Mouse (Mus musculus) left cerebral cortex, adult 2 months (tissue): ENCODE data around the gene Aldh16a1. TPM values are rescaled to one million over a fixed set of nuclear protein-coding genes. Genes with fewer than 3 reads are reported as not detected.

Experiments used
- DNase-seq, 2 experiments: peaks; one replicate each; pipeline ENCODE4 v3.0.0; 2021 to 2022; ENCODE audit warnings: low spot score in 2 of 2, mixed read lengths in 1 of 2; ENCODE audit errors: extremely low spot score in 1 of 2
- H3K27ac ChIP-seq: fragments of 200-600 bp; 2 replicates; pipeline ENCODE4 v1.8.1; 2022
- H3K4me3 ChIP-seq: fragments of 200-600 bp; 2 replicates; pipeline ENCODE4 v1.8.1; 2022
- CTCF ChIP-seq: fragments of 200-600 bp; IDR thresholded peaks from 2 replicates; pipeline ENCODE4 v1.8.1; 2022; ENCODE audit warnings: antibody characterized with exemption, mild to moderate bottlenecking, moderate library complexity
- intact Hi-C: fragments of 180-260 bp; cut with DNase I; formaldehyde crosslinking; loops from one replicate; pipeline ENCODE4 v1.15.1; 2025
- total RNA-seq, 2 experiments: library from RNA; stranded (reverse); gene quantifications; 2 replicates each; pipeline ENCODE4 v1.2.3; 2021

Gene Aldh16a1
- total RNA-seq, 2 experiments from 2014 or later = 15.9 to 23.1 TPM

DNA sequence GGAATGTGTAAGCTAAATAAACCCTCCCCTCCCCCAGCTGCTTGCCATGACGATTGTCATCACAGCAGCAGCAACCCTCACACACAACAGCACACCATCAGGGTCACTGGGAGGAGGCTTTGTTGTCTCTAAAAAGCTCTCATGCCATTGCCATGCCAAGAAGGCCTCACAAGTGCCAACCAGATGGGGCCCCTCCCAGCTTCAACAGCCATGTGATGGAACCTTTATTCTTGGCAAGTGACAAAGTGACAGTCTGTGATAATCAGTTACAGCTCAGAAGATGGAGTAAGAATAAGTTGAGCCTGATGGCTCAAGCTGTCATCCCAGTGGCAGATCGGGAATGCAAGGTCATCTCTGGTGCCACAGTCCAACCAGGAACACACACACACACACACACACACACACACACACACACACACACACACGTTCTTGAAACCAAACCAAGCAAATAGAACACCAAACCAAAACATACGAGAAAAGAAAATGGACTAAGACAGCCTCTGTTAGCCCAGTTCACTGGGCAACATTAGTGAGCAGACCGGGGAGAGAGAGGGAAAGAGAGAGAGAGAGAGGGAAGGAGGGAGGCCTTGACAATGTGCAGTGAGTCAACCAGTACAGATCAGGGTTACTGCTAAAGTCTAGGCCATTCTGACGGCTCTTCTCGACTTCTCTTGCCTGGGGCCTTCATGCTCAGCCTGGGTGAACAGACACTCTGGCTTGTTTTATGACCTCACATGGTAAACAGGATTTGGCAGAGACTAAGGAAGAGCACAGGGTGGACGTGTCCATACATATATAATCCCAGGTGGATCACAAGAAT lies 14.3 kb downstream of the Aldh16a1 start:
- DNase-seq = no peak
- no peak overlapping the region for H3K27ac ChIP-seq
- no peak overlapping the region for H3K4me3 ChIP-seq
- TF ChIP-seq CTCF = no peak
- intact Hi-C loops = no loop called here

DNA sequence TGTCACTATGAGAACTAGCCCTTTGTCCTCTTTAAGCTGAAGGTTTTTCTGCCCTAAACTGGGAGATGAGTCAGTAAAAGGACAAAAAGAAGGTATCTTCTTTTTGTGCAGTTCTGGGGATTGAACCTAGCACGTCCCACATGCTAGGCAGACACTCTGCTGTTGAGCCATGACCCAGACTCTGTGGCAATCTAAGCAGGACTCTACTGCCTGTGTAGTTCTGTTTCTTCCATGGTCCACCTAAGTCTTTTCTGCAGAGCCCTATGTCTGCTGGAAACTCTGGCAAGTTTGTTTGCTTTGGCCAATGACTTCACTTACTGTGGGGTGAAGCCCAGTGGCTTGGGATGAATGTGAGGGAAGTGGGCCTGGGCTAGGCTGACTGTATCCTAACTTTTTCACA lies 16.0 kb downstream of the Aldh16a1 start:
- intact Hi-C loops = no loop called here
- TF ChIP-seq CTCF = no peak
- Histone ChIP-seq H3K4me3 (no peak overlapping the region), H3K27ac (no peak overlapping the region)
- no peak for DNase-seq

DNA sequence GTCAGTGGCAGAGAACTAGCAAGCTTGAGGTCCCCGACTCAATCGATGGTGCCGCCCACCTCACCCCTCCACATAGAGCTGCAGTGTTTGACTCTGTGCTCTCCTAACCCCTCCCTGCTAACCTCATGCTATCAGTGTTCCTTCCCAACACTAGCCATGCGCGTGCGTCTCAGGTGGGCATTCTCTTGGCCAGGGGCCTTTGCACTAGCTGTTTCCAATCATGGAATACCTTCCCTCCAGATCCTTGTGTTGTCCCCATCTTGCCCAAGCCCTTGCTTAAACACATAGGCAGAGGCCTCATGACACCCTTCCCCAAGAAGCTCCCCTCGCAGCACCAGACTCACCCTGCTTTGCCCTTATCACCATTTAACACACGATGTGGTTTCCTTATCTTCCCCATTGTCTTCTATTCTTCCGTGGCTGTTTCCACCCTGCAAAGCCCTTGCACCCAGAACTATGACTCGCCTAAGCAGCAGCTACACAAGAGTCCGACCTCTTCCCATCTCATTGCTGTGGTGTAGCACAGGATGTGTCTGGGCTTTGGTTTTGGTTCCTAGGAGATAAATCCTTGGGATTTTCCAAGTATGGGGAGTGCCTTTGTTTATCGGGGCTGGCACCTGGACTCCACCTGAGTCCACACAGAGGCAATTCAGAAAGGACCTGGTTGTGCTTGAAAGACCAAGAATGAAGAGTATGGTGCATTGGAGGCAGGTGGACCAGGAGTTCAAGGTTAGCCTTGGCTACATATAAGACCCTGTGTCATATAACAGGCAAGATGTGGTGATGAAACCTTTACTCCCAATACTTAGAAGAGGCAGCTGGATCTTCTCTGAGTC lies 17.0 kb downstream of the Aldh16a1 start:
- TF ChIP-seq CTCF = no peak
- DNase-seq = no peak
- intact Hi-C loops = no loop called here
- no peak overlapping the region for H3K4me3 ChIP-seq
- H3K27ac ChIP-seq = no peak overlapping the region

DNA sequence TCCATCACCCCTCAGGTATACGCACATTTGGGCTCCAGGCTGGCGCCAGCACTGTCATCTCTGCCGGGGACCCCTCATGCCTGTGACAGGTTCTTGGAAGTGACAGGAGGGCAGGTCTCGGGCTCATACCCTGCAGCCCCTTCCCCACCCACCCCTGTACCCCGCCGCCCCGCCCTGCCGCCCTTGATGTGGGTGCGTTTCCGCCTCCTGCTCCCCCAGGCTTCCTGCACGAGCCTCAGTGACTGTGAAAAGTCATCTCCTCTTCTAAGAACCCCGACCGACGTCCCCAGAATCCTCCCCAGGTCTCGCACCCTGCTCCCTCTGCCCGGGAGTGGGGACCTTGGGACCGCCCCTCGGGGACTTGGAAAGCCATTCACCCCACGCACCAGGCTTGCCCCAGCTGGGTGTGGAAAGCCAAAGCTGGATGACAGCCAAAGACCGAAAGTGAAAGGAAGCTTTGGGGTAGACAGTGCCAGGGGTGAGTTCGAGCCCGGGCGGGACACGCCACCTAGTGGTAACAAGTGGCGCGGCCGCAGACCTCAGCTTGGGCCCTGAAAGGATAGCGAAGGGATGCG lies 18.3 kb downstream of the Aldh16a1 start, which contains the start of the genes Gm45713 and Flt3l:
TSS of gene Gm45713 (minus strand) at position 239 of the 575 bp plus-strand sequence.
TSS of gene Flt3l (minus strand) at position 440 of the 575 bp plus-strand sequence.
- TF ChIP-seq CTCF = no peak; the same call in none of the 2 replicates
- Histone ChIP-seq H3K27ac (peak within 1 kb of the TSS; percentile 83), H3K4me3 (peak within 1 kb of the TSS; percentile 64)
- intact Hi-C loops = loop anchor here (1.0 kb wide), 1 partner anchor 57 kb away; no protein-coding TSS in a partner anchor
- peak; percentile 87 to 90 for DNase-seq

DNA sequence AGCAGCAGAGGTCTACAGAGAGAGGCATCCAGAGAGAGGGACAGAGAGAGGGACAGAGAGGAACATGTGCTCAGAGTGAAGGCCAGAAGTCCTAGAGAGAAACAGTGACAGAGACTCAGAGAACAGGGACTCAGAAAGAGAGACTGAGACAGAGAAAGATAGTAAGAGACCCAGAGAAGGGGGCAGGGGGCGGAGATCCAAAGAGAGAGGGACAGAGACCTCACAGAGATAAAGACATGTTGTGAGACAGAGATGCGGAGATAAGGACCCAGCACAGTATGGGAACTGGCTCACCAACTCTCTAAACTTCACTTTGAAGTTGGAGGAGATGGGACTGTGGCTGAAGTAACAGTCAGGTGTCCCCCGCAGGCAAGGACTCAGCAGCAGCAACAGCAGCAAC lies 19.0 kb downstream of the Aldh16a1 start:
- no peak for DNase-seq
- intact Hi-C loops = no loop called here
- H3K27ac ChIP-seq = no peak overlapping the region
- peak overlapping the region; percentile 64; the same call in 1 of the 2 replicates for H3K4me3 ChIP-seq
- TF ChIP-seq CTCF = no peak

DNA sequence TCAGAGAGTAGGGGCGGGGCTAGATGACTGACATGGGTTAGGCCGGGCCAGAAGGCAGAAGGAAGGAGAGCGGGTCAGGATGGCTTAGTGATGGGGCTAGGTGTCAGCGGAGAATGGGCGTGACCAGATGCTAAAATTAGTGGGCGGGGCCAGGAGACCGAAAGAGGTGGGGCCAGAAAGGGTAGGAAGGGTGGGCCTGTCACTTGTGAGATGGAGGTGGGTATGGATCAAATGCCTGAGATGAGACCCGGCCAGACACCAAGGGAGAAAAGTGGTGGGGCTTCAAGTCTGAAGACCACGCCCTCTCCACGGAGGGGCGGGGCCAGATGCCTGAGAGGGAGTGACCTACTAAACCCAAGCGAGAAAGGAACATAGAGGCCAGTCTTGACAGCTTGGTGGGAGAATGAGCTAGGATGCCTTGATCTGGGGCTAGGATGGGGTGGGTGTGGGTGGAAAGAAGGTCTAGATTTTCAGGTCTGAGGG lies 19.8 kb downstream of the Aldh16a1 start:
- Histone ChIP-seq H3K27ac (no peak overlapping the region), H3K4me3 (no peak overlapping the region)
- TF ChIP-seq CTCF = no peak
- no peak for DNase-seq
- intact Hi-C loops = no loop called here

DNA sequence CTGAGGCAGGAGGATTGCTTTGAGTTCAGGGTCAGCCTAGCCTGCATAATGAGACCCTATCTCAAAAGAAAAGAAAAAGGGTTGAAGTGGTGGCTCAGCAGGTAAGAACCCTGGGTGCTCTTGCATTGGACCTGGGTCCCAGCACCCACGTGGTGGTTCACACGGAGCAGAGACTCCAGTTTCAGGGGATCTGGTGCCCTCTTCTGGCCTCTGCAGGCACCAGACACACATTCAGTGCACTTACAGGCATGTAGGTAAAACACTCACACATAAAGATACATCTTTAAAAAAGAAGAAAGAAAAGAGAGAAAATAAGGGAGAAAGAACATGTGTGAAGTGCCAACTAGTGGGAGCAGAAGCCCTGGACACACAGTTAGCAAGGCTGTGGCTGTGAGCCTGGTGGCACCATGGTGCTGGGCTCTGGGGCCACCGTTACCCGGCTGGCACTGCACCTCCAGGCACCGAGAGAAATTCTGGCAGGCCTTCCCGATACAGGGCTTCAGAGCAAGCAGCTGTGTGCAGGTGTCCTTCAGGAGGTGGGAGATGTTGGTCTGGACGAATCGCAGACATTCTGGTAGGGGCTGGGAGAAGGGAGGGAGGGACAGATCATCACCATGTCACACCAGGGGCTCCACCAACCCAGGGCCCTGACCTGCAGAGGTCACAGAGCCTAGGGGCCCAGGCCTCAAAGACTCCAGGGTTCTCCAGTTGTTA lies 20.8 kb downstream of the Aldh16a1 start:
- TF ChIP-seq CTCF = peak; percentile 25
- Histone ChIP-seq H3K27ac (no peak overlapping the region), H3K4me3 (no peak overlapping the region)
- intact Hi-C loops = no loop called here
- no peak for DNase-seq

DNA sequence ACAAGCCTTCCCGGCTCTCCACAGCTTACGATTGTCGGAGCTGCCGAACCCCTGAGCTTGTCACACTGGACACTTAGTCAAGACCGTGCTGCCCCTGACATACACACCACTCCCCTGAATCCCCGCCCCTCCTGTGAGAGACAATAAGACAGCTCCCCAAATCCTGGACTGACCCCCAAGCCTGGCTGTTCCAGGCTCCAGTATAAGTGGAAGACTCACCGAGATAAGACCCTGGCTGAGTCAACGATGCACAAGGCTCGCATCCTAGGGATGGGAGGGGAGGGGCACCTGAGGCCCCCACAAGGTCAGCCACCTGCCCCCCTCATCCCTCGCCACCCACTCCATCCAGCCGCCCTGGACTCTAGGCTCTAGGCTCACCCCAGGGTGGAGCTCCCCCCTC lies 22.5 kb downstream of the Aldh16a1 start:
- Histone ChIP-seq H3K27ac (no peak overlapping the region), H3K4me3 (no peak overlapping the region)
- no peak for TF ChIP-seq CTCF
- intact Hi-C loops = no loop called here
- no peak for DNase-seq

DNA sequence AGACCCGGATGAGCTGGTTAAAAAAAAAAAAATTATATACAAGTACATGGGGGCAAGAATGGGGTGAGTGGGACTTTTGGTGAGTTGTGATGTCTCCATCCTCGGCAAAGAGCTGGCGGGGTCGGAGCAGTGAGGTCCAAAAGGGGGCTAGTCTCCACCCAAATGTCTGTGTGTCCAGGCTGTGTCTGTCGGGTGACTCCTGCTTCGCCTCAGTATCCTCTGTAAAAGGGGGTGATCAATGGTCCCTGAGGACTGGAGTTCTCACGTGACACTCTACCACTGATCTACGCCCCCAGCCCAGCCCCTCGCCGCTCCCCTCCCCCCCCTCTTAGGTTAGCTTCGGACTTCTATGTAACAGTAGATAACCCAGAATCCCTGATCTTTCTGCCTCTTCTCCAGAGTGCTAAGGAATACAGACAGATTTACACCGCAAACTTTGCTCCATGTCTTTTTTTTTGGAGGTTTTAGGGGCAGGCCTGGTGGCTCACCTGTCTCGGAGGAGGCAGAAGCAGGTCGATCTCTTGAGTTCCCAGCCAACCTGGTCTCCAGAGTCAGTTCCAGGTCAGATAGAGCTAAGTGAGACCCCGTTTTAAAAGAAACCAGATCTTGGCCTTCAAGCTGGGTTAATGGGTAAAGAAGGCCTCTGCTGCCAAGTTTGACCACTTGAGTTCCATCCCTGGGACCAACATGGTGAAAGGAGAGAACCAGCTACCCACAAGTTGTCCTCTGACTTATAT lies 24.4 kb downstream of the Aldh16a1 start:
- TF ChIP-seq CTCF = no peak
- Histone ChIP-seq H3K27ac (peak overlapping the region; percentile 80), H3K4me3 (peak overlapping the region; percentile 53)
- intact Hi-C loops = loop anchor here (2.0 to 10.0 kb wide), 3 partner anchors 25 to 275 kb away; partner anchors contain the start of genes Aldh16a1, Pih1d1 and Pnkp
- DNase-seq = no peak

DNA sequence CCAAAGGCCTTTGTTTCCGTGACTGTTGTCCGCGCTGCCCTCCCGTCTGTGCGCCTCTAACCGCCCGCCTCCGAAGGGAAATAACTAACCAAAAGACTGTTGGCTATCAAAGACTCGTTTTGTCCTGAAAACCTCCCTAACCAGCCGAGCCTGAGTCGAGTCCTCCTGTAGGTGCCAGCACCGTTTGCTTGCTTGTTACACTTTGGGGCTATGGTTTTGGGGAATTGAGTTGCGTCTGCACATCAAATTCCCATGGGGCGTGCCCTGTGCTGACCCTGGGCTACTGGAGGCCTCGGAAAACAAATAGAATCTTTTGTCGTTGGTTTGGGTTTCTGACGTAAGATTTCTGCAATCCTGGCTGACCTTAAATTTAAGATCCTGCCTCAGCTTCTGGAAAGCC lies 25.1 kb downstream of the Aldh16a1 start:
- Histone ChIP-seq H3K27ac (peak overlapping the region; percentile 80), H3K4me3 (peak overlapping the region; percentile 53)
- DNase-seq = no peak
- intact Hi-C loops = loop anchor here (2.0 to 10.0 kb wide), 3 partner anchors 25 to 275 kb away; partner anchors contain the start of genes Aldh16a1, Pih1d1 and Pnkp
- no peak for TF ChIP-seq CTCF
